Mouse (Mus musculus) myocyte (in vitro differentiated cells): ENCODE measurements around the gene Armc9. TPM values are rescaled to one million over a fixed set of nuclear protein-coding genes. Genes with fewer than 3 reads are reported as not detected.

Experiments
- H3K27me3 ChIP-seq: one replicate; pipeline ENCODE4 v1.6.1; 2011; ENCODE audit not compliant: control insufficient read depth, insufficient read depth, insufficient read length
- H3K36me3 ChIP-seq: one replicate; pipeline ENCODE4 v1.6.1; 2011; ENCODE audit not compliant: control insufficient read depth, insufficient read depth
- H3K4me2 ChIP-seq: one replicate; pipeline ENCODE4 v1.6.1; 2011; ENCODE audit warnings: low read depth, control low read depth
- H3K4me3 ChIP-seq: one replicate; pipeline ENCODE4 v1.5.1; 2011; ENCODE audit warnings: mild to moderate bottlenecking, control low read depth, moderate library complexity
- H3K79me2 ChIP-seq: one replicate; pipeline ENCODE4 v1.6.1; 2011; ENCODE audit not compliant: control insufficient read depth, insufficient read depth
- H3ac ChIP-seq: one replicate; pipeline ENCODE4 v1.6.1; 2011; ENCODE audit not compliant: control insufficient read depth, insufficient read length
- CEBPB ChIP-seq: IDR thresholded peaks from 2 replicates; pipeline ENCODE4 v1.6.1; 2011; ENCODE audit warnings: mild to moderate bottlenecking, moderate library complexity; ENCODE audit not compliant: poor library complexity, insufficient read depth, severe bottlenecking
- E2F4 ChIP-seq: IDR thresholded peaks from one replicate; pipeline ENCODE4 v1.6.1; 2011; ENCODE audit warnings: mild to moderate bottlenecking, control low read depth, moderate library complexity; ENCODE audit not compliant: insufficient read depth
- MAX ChIP-seq: IDR thresholded peaks from one replicate; pipeline ENCODE4 v1.6.1; 2011; ENCODE audit warnings: low read depth, mild to moderate bottlenecking, control low read depth
- MYOD1 ChIP-seq, 3 experiments: IDR thresholded peaks; one replicate each; pipeline ENCODE4 v1.6.1; 2011; ENCODE audit warnings: control low read depth in 2 of 3, low read depth in 2 of 3, mild to moderate bottlenecking in 2 of 3, moderate library complexity in 1 of 3; ENCODE audit not compliant: insufficient read length in 2 of 3, control insufficient read depth in 1 of 3
- MYOG ChIP-seq, 3 experiments: IDR thresholded peaks; one replicate each; pipeline ENCODE4 v1.6.1; 2011; ENCODE audit warnings: control low read depth in 2 of 3, low read depth in 2 of 3, mild to moderate bottlenecking in 2 of 3; ENCODE audit not compliant: insufficient read length in 2 of 3, control insufficient read depth in 1 of 3, insufficient read depth in 1 of 3
- POLR2A ChIP-seq: IDR thresholded peaks from one replicate; pipeline ENCODE4 v1.6.1; 2011; ENCODE audit warnings: low read depth, mild to moderate bottlenecking, control low read depth, moderate library complexity; ENCODE audit not compliant: insufficient read length
- POLR2AphosphoS2 ChIP-seq: IDR thresholded peaks from one replicate; pipeline ENCODE4 v1.6.1; 2011; ENCODE audit warnings: low read depth, control low read depth; ENCODE audit not compliant: insufficient read length
- REST ChIP-seq: IDR thresholded peaks from one replicate; pipeline ENCODE4 v1.6.1; 2011; ENCODE audit warnings: mild to moderate bottlenecking, control low read depth, moderate library complexity; ENCODE audit not compliant: insufficient read depth, insufficient read length
- SRF ChIP-seq: IDR thresholded peaks from one replicate; pipeline ENCODE4 v1.6.1; 2011; ENCODE audit warnings: low read depth; ENCODE audit not compliant: control insufficient read depth, insufficient read length
- TCF12 ChIP-seq: IDR thresholded peaks from one replicate; pipeline ENCODE4 v1.6.1; 2011; ENCODE audit warnings: mild to moderate bottlenecking, control low read depth; ENCODE audit not compliant: poor library complexity, insufficient read depth, severe bottlenecking
- TCF3 ChIP-seq: IDR thresholded peaks from one replicate; pipeline ENCODE4 v1.6.1; 2011; ENCODE audit warnings: low read depth, control low read depth; ENCODE audit not compliant: insufficient read length
- USF1 ChIP-seq: IDR thresholded peaks from one replicate; pipeline ENCODE4 v1.6.1; 2011; ENCODE audit warnings: low read depth, mild to moderate bottlenecking, control low read depth, moderate library complexity
- polyA plus RNA-seq: library from polyadenylated mRNA; unstranded; fragments of >200 nt; fragmentation: generic; extraction: Trizol; gene quantifications from one replicate; pipeline ENCODE4 v1.2.1, GENCODE M21; 2012; ENCODE audit warnings: missing spikeins

Gene Armc9
- polyA plus RNA-seq, 1 experiment: 6.4 TPM

GRCm38 (mm10) chr1:86312269-86312668 lies 157.7 kb downstream of the Armc9 start:
- Histone ChIP-seq H3K4me2 (no peak overlapping the region), H3K4me3 (no peak overlapping the region), H3K36me3 (no peaks in the 10 kb centered on the region), H3ac (no peak overlapping the region), H3K27me3 (peaks cover 8% of the 10 kb centered on the region), H3K79me2 (no peaks in the 10 kb centered on the region)
- no peak for TF ChIP-seq MYOD1 (IDR thresholded peaks at IDR 0.05; ENCODE audit: control insufficient read depth in 1 of 3, insufficient read length in 2 of 3, low read depth in 2 of 3)
- no peak for TF ChIP-seq POLR2A
- no peak for TF ChIP-seq CEBPB
- no peak for TF ChIP-seq USF1
- TF ChIP-seq MYOG (IDR thresholded peaks at IDR 0.05; ENCODE audit: control insufficient read depth in 1 of 3, insufficient read depth in 1 of 3, insufficient read length in 2 of 3, low read depth in 2 of 3): no peak
- no peak for TF ChIP-seq MAX
- TF ChIP-seq TCF3: no peak
- no peak for TF ChIP-seq TCF12
- TF ChIP-seq POLR2AphosphoS2: no peak
- TF ChIP-seq REST: no peak
- TF ChIP-seq E2F4: no peak
- TF ChIP-seq SRF: no peak

- Histone ChIP-seq H3K4me3 (no peak overlapping the region), H3K79me2 (no peaks in the 10 kb centered on the region), H3ac (no peak overlapping the region), H3K36me3 (no peaks in the 10 kb centered on the region), H3K4me2 (no peak overlapping the region), H3K27me3 (peaks cover 8% of the 10 kb centered on the region)
- TF ChIP-seq POLR2AphosphoS2 (no peak), MYOG (IDR thresholded peaks at IDR 0.05; ENCODE audit: control insufficient read depth in 1 of 3, insufficient read depth in 1 of 3, insufficient read length in 2 of 3, low read depth in 2 of 3) (peak in 1 of 3 experiments; percentile 9)
Measured at GRCm38 (mm10) chr1:86313096-86313771, 158.7 kb downstream of the Armc9 start.

- H3K4me2 ChIP-seq: no peak overlapping the region
- no peak overlapping the region for H3K4me3 ChIP-seq
- no peaks in the 10 kb centered on the region for H3K36me3 ChIP-seq
- H3K27me3 ChIP-seq: peaks cover 8% of the 10 kb centered on the region
- no peaks in the 10 kb centered on the region for H3K79me2 ChIP-seq
- no peak for TF ChIP-seq POLR2AphosphoS2
- TF ChIP-seq MYOD1 (IDR thresholded peaks at IDR 0.05; ENCODE audit: control insufficient read depth in 1 of 3, insufficient read length in 2 of 3, low read depth in 2 of 3): no peak
- TF ChIP-seq TCF3: no peak
- no peak overlapping the region for H3ac ChIP-seq
Measured at GRCm38 (mm10) chr1:86313772-86314125, 159.2 kb downstream of the Armc9 start.

GRCm38 (mm10) chr1:86320822-86321413 lies 166.3 kb downstream of the Armc9 start:
- no peaks in the 10 kb centered on the region for H3K36me3 ChIP-seq
- H3K4me2 ChIP-seq: no peak overlapping the region

More at GRCm38 (mm10) chr1:86320822-86321413, 166.3 kb downstream of the Armc9 start:
- no peaks in the 10 kb centered on the region for H3K27me3 ChIP-seq
- no peak overlapping the region for H3ac ChIP-seq
- H3K79me2 ChIP-seq: no peaks in the 10 kb centered on the region
- H3K4me3 ChIP-seq: no peak overlapping the region
- TF ChIP-seq MAX: no peak
- TF ChIP-seq CEBPB: no peak
- TF ChIP-seq E2F4: no peak
- no peak for TF ChIP-seq MYOG (IDR thresholded peaks at IDR 0.05; ENCODE audit: control insufficient read depth in 1 of 3, insufficient read depth in 1 of 3, insufficient read length in 2 of 3, low read depth in 2 of 3)
- no peak for TF ChIP-seq USF1
- TF ChIP-seq TCF3: no peak
- no peak for TF ChIP-seq SRF
- no peak for TF ChIP-seq TCF12
- TF ChIP-seq REST: no peak
- TF ChIP-seq POLR2AphosphoS2: no peak
- TF ChIP-seq POLR2A: no peak
- TF ChIP-seq MYOD1 (IDR thresholded peaks at IDR 0.05; ENCODE audit: control insufficient read depth in 1 of 3, insufficient read length in 2 of 3, low read depth in 2 of 3): no peak

Other genes with a start within 250 kb of the Armc9 start
- not detected for gene 4933407L21Rik, start 226.3 kb upstream of the Armc9 start, polyA plus RNA-seq
- not detected for gene Gpr55, start 193.8 kb upstream of the Armc9 start, polyA plus RNA-seq
- not detected for gene Spata3, start 138.0 kb upstream of the Armc9 start, polyA plus RNA-seq
- gene 2810459M11Rik, start 108.9 kb upstream of the Armc9 start, polyA plus RNA-seq: not detected
- 97.2 TPM for gene Psmd1, start 90.4 kb upstream of the Armc9 start, polyA plus RNA-seq
- 2.3 TPM for gene Htr2b, start 42.8 kb upstream of the Armc9 start, polyA plus RNA-seq
- 1.0 TPM for gene Gm21972, start 21.1 kb upstream of the Armc9 start, polyA plus RNA-seq
- gene B3gnt7, start 148.1 kb downstream of the Armc9 start, polyA plus RNA-seq: not detected
- 131 TPM for gene Ncl, start 204.6 kb downstream of the Armc9 start, polyA plus RNA-seq